Mouse (Mus musculus) CH12.LX (cell line): ENCODE results near the gene Amt. TPM values are rescaled to one million over a fixed set of nuclear protein-coding genes. Genes with fewer than 3 reads are reported as not detected.

ENCODE experiments used
- DNase-seq: peaks from one replicate; pipeline ENCODE4 v3.0.0-alpha.2; 2013; ENCODE audit errors: extremely low read depth
- H3K27ac ChIP-seq: 2 replicates; pipeline ENCODE4 v1.5.1; 2012; ENCODE audit warnings: low read depth, mild to moderate bottlenecking, control low read depth, moderate library complexity; ENCODE audit not compliant: insufficient read depth
- H3K27me3 ChIP-seq: replicated peaks from 2 replicates; pipeline ENCODE3; 2012; ENCODE audit warnings: inconsistent platforms
- H3K36me3 ChIP-seq, 2 experiments: replicated peaks in 1 of 2; 2 replicates each; pipeline versions ENCODE3 to v1.6.1; 2012; ENCODE audit warnings: inconsistent platforms in 1 of 2, low read length in 1 of 2, mild to moderate bottlenecking in 1 of 2, mixed read lengths in 1 of 2, moderate library complexity in 1 of 2; ENCODE audit not compliant: control insufficient read depth in 1 of 2, insufficient read depth in 1 of 2
- H3K4me1 ChIP-seq, 2 experiments: 2 replicates each; pipeline ENCODE4 v1.6.1; 2012; ENCODE audit warnings: inconsistent platforms in 1 of 2, moderate library complexity in 1 of 2; ENCODE audit not compliant: insufficient read depth in 2 of 2, control insufficient read depth in 1 of 2
- H3K4me2 ChIP-seq: 2 replicates; pipeline ENCODE4 v1.6.1; 2012; ENCODE audit warnings: low read depth, mild to moderate bottlenecking, control low read depth; ENCODE audit not compliant: poor library complexity, insufficient read depth, severe bottlenecking
- H3K4me3 ChIP-seq, 3 experiments: fragments of 150-350 bp in 1 of 3; sonication (generic) in 1 of 3; replicated peaks in 1 of 3; 2 replicates each; pipeline versions ENCODE3 to v1.5.1; 2011 to 2012; ENCODE audit warnings: low read depth in 2 of 3, low read length in 2 of 3, mild to moderate bottlenecking in 2 of 3, moderate library complexity in 2 of 3, control low read depth in 1 of 3, improper control_type of control experiment in 1 of 3, inconsistent platforms in 1 of 3, mixed read lengths in 1 of 3; ENCODE audit not compliant: poor library complexity in 1 of 3
- H3K79me2 ChIP-seq: replicated peaks from 2 replicates; pipeline ENCODE4 v1.6.1; 2012; ENCODE audit warnings: mild to moderate bottlenecking, moderate library complexity; ENCODE audit not compliant: control insufficient read depth, poor library complexity, insufficient read depth, severe bottlenecking; ENCODE audit errors: extremely low read depth
- H3K9ac ChIP-seq: 2 replicates; pipeline ENCODE4 v1.6.1; 2012; ENCODE audit warnings: low read depth, mild to moderate bottlenecking, control low read depth, moderate library complexity; ENCODE audit not compliant: insufficient read depth
- H3K9me3 ChIP-seq: replicated peaks from 2 replicates; pipeline ENCODE3; 2012; ENCODE audit warnings: low read length, inconsistent platforms, mixed read lengths
- BHLHE40 ChIP-seq: IDR thresholded peaks from 2 replicates; pipeline ENCODE4 v1.6.1; 2011; ENCODE audit warnings: mild to moderate bottlenecking, low read depth, low read length, improper control_type of control experiment
- CHD1 ChIP-seq: IDR thresholded peaks from 2 replicates; pipeline ENCODE4 v1.6.1; 2012; ENCODE audit warnings: low read depth, low read length, improper control_type of control experiment, inconsistent platforms
- CHD2 ChIP-seq: IDR thresholded peaks from 2 replicates; pipeline ENCODE4 v1.6.1; 2011; ENCODE audit warnings: low read length, improper control_type of control experiment
- CTCF ChIP-seq, 2 experiments: IDR thresholded peaks in 1 of 2; conservative IDR thresholded peaks in 1 of 2; 2 replicates each; pipeline ENCODE4 v1.5.1; 2011 to 2012; ENCODE audit warnings: low read depth in 2 of 2, low read length in 2 of 2, improper control_type of control experiment in 1 of 2, inconsistent platforms in 1 of 2, mild to moderate bottlenecking in 1 of 2, moderate library complexity in 1 of 2
- ELF1 ChIP-seq: IDR thresholded peaks from 2 replicates; pipeline ENCODE4 v1.6.1; 2014; ENCODE audit warnings: low read depth, mild to moderate bottlenecking, inconsistent platforms, low read length, improper control_type of control experiment
- ETS1 ChIP-seq: conservative IDR thresholded peaks from 2 replicates; pipeline ENCODE4 v1.6.1; 2012; ENCODE audit warnings: low read depth, mild to moderate bottlenecking, inconsistent platforms, low read length, improper control_type of control experiment, moderate library complexity
- HCFC1 ChIP-seq: IDR thresholded peaks from 2 replicates; pipeline ENCODE4 v1.6.1; 2012; ENCODE audit warnings: low read depth, mild to moderate bottlenecking, inconsistent platforms, low read length, improper control_type of control experiment
- JUND ChIP-seq: conservative IDR thresholded peaks from 2 replicates; pipeline ENCODE4 v1.6.1; 2011; ENCODE audit warnings: low read depth, low read length, improper control_type of control experiment
- MAZ ChIP-seq: IDR thresholded peaks from 2 replicates; pipeline ENCODE4 v1.6.1; 2012; ENCODE audit warnings: low read depth, mild to moderate bottlenecking, inconsistent platforms, low read length, improper control_type of control experiment, moderate library complexity
- MEF2A ChIP-seq: IDR thresholded peaks from 2 replicates; pipeline ENCODE4 v1.6.1; 2014; ENCODE audit warnings: low read depth, mild to moderate bottlenecking, inconsistent platforms, low read length, improper control_type of control experiment, borderline replicate concordance
- MYC ChIP-seq: IDR thresholded peaks from 2 replicates; pipeline ENCODE4 v1.6.1; 2011; ENCODE audit warnings: low read depth, mild to moderate bottlenecking, improper control_type of control experiment, low read length
- NRF1 ChIP-seq: IDR thresholded peaks from 2 replicates; pipeline ENCODE4 v1.6.1; 2014; ENCODE audit warnings: low read depth, mild to moderate bottlenecking, inconsistent platforms, low read length, improper control_type of control experiment, moderate library complexity
- POLR2A ChIP-seq: IDR thresholded peaks from 2 replicates; pipeline ENCODE4 v1.6.1; 2011; ENCODE audit warnings: low read depth, mild to moderate bottlenecking, improper control_type of control experiment, low read length
- RAD21 ChIP-seq: IDR thresholded peaks from 2 replicates; pipeline ENCODE4 v1.6.1; 2011; ENCODE audit warnings: low read depth, mild to moderate bottlenecking, low read length, improper control_type of control experiment, moderate library complexity
- RCOR1 ChIP-seq: conservative IDR thresholded peaks from 2 replicates; pipeline ENCODE4 v1.6.1; 2012; ENCODE audit warnings: low read depth, mild to moderate bottlenecking, inconsistent platforms, low read length, improper control_type of control experiment
- SMC3 ChIP-seq: IDR thresholded peaks from 2 replicates; pipeline ENCODE4 v1.6.1; 2011; ENCODE audit warnings: low read depth, low read length, improper control_type of control experiment
- UBTF ChIP-seq: IDR thresholded peaks from 2 replicates; pipeline ENCODE4 v1.6.1; 2012; ENCODE audit warnings: low read depth, mild to moderate bottlenecking, inconsistent platforms, low read length, improper control_type of control experiment, moderate library complexity
- USF1 ChIP-seq: IDR thresholded peaks from 2 replicates; pipeline ENCODE4 v1.6.1; 2014; ENCODE audit warnings: low read depth, mild to moderate bottlenecking, inconsistent platforms, low read length, improper control_type of control experiment
- ZKSCAN1 ChIP-seq: IDR thresholded peaks from 2 replicates; pipeline ENCODE4 v1.6.1; 2012; ENCODE audit warnings: low read depth, inconsistent platforms, low read length, improper control_type of control experiment, borderline replicate concordance
- dilution Hi-C: fragments of 300-500 bp; cut with MboI; formaldehyde crosslinking; loops from 2 replicates; pipeline ENCODE4 v1.14.3; 2020; ENCODE audit warnings: low sequenced_read_pairs; ENCODE audit not compliant: extremely low pct_unique_long_range_greater_than_20kb, extremely low pct_ligation_motif_present
- in situ Hi-C: fragments of 300-500 bp; cut with MboI; formaldehyde crosslinking; loops from 3 replicates; pipeline ENCODE4 v1.14.3; 2019; ENCODE audit warnings: low sequenced_read_pairs, low pct_ligation_motif_present, low pct_unique_long_range_greater_than_20kb, mixed read lengths
- polyA plus RNA-seq: library from polyadenylated mRNA; unstranded; fragments of >175 nt; gene quantifications from 2 replicates; pipeline ENCODE4 v1.2.1, GENCODE M21; 2012; ENCODE audit warnings: low read depth; ENCODE audit not compliant: insufficient read length
- total RNA-seq, 2 experiments: library from RNA; depleted of rRNA; stranded (reverse); fragments of 300-350 nt in 1 of 2; fragments of >200 nt in 1 of 2; gene quantifications; 2 replicates each; pipeline ENCODE4 v1.2.3; 2012 to 2014

The Amt gene
- total and polyA plus RNA-seq, 3 experiments, result 1.1 to 2.7 (median 1.5) TPM

DNA sequence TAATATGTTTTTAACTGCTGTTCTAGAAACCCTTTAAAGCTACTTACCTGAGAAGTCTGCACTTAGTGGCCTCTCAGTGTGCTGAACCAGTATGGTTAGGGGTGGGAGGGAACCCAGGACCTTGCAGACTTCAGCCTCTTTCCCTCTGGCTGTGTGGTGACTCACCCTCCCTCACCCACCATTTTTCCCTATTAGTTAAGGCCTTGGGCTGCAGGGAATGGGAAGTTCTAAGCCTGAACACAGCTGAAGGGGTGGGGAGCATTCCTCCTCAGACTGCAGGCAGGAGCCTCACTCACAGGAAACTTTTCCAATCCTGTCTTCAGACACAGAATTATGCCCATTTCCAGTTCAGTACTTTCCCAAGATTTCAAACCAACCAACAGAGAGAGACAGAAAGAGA, 45.1 kb downstream of the Amt start:
- no peak for DNase-seq
- no peak overlapping the region for H3K9ac ChIP-seq
- dilution Hi-C loops (no loop called here), in situ Hi-C loops (no loop called here)
- peaks cover 0 to 22% of the 10 kb centered on the region in 2 experiments for H3K36me3 ChIP-seq
- H3K4me1 ChIP-seq, result peaks cover 14 to 44% of the 10 kb centered on the region in 2 experiments
- no peak overlapping the region for H3K4me3 ChIP-seq
- H3K79me2 ChIP-seq, result peaks cover 10% of the 10 kb centered on the region
- no peak overlapping the region for H3K27ac ChIP-seq
- TF ChIP-seq JUND (no peak), ZKSCAN1 (no peak), MEF2A (no peak), SMC3 (no peak), MAZ (no peak), UBTF (no peak), BHLHE40 (no peak), CHD2 (no peak), ELF1 (no peak), USF1 (no peak), CTCF (conservative IDR thresholded peaks at IDR 0.05 in 1 of 2, IDR thresholded peaks at IDR 0.05 in 1 of 2; ENCODE audit: low read depth in 2 of 2, low read length in 2 of 2) (no peak)
- H3K4me2 ChIP-seq, result no peak overlapping the region
- no peaks in the 10 kb centered on the region for H3K9me3 ChIP-seq
- H3K27me3 ChIP-seq, result no peaks in the 10 kb centered on the region

GRCm38 (mm10) chr9:108342301-108342831, 45.7 kb downstream of the Amt start:
- peaks cover 14 to 44% of the 10 kb centered on the region in 2 experiments for H3K4me1 ChIP-seq
- dilution Hi-C loops, result no loop called here

DNA sequence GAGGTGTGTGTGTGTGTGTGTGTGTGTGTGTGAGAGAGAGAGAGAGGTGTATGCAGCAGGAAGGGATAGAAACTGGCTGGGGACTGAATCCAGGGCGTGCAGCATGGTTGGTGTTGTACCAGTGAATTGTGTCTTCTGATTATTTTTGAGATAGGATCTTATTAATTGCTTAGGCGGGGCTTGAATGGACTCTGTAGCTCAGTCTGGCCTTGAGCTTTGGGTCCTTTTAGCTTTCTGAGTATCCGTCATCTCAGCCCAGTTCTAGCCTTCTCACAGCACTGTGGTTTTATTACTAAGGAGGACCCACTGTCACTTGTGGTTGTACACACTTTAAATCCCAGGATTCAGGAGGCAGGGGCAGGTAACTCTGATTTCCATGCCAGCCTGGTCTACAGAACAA, 46.7 kb downstream of the Amt start:
- no peak overlapping the region for H3K27ac ChIP-seq
- no peak overlapping the region for H3K9ac ChIP-seq
- no peak overlapping the region for H3K4me2 ChIP-seq
- no peak for DNase-seq
- H3K9me3 ChIP-seq, result no peaks in the 10 kb centered on the region
- in situ Hi-C loops (no loop called here), dilution Hi-C loops (no loop called here)
- peaks cover 0 to 18% of the 10 kb centered on the region in 2 experiments for H3K36me3 ChIP-seq
- no peak overlapping the region for H3K4me3 ChIP-seq
- TF ChIP-seq POLR2A (no peak), ETS1 (no peak), MYC (no peak), MEF2A (no peak), NRF1 (no peak)
- peaks cover 14 to 41% of the 10 kb centered on the region in 2 experiments for H3K4me1 ChIP-seq
- H3K27me3 ChIP-seq, result no peaks in the 10 kb centered on the region
- H3K79me2 ChIP-seq, result peaks cover 12% of the 10 kb centered on the region

More at GRCm38 (mm10) chr9:108342301-108342831, 45.7 kb downstream of the Amt start:
- H3K36me3 ChIP-seq, result peaks cover 0 to 22% of the 10 kb centered on the region in 2 experiments
- H3K4me3 ChIP-seq, result no peak overlapping the region
- DNase-seq, result peak; percentile 30
- no peak overlapping the region for H3K27ac ChIP-seq
- in situ Hi-C loops, result no loop called here
- no peak overlapping the region for H3K4me2 ChIP-seq
- no peaks in the 10 kb centered on the region for H3K27me3 ChIP-seq
- TF ChIP-seq POLR2A (no peak), RAD21 (peak; percentile 12), CTCF (conservative IDR thresholded peaks at IDR 0.05 in 1 of 2, IDR thresholded peaks at IDR 0.05 in 1 of 2; ENCODE audit: low read depth in 2 of 2, low read length in 2 of 2) (peak in 1 of 2 experiments; percentile 35; a peak in 1 of 4 replicates), ELF1 (peak; percentile 38; the same call in 1 of the 2 replicates), HCFC1 (no peak), RCOR1 (no peak), CHD1 (no peak)
- H3K9ac ChIP-seq, result no peak overlapping the region
- H3K79me2 ChIP-seq, result peaks cover 10% of the 10 kb centered on the region
- H3K9me3 ChIP-seq, result no peaks in the 10 kb centered on the region
